Mouse (Mus musculus): ENCODE data around the gene Mettl6.

Mettl6 gene

DNA sequence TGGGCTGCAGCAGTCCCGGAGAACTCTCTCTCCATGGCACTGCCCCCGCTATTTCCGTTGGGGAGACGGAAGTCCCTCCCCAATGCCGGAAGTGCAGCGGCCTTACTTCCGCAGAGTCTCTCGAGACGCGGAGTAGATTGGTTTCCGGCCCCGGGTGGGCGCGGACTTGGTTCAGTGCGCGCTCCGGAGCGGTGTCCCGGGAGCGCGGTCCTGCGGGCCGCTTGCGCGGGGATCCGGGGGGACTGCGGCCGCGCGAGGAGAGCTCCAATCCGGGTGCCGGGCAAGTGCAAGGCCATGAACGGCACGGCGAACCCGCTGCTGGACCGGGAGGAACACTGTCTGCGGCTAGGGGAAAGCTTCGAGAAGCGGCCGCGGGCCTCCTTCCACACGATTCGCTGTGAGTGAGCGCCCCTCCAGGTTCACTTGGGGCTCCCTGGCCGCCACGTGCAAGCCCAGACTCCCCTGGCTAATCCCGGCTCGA lies at the start of gene Mettl6:
Gene Mettl6, minus strand, starts transcription at position 66 of the 481 bp plus-strand sequence.
- peak; percentile 92 for DNase-seq (ENCODE audit: low read depth)

- DNase-seq (ENCODE audit: low read depth), result no peak
These were observed 49.1 kb upstream of the Mettl6 start for GRCm38 (mm10) chr14:31543885-31544442.

GRCm38 (mm10) chr14:31537298-31537697 lies 42.5 kb upstream of the Mettl6 start:
- DNase-seq (ENCODE audit: low read depth), result no peak

GRCm38 (mm10) chr14:31532656-31533055 lies 37.8 kb upstream of the Mettl6 start:
- DNase-seq (ENCODE audit: low read depth), result no peak

- no peak for DNase-seq (ENCODE audit: low read depth)
These were observed 36.8 kb upstream of the Mettl6 start for GRCm38 (mm10) chr14:31531506-31532148.

- DNase-seq (ENCODE audit: low read depth), result no peak
These were observed 36.0 kb upstream of the Mettl6 start for GRCm38 (mm10) chr14:31530847-31531246.

DNA sequence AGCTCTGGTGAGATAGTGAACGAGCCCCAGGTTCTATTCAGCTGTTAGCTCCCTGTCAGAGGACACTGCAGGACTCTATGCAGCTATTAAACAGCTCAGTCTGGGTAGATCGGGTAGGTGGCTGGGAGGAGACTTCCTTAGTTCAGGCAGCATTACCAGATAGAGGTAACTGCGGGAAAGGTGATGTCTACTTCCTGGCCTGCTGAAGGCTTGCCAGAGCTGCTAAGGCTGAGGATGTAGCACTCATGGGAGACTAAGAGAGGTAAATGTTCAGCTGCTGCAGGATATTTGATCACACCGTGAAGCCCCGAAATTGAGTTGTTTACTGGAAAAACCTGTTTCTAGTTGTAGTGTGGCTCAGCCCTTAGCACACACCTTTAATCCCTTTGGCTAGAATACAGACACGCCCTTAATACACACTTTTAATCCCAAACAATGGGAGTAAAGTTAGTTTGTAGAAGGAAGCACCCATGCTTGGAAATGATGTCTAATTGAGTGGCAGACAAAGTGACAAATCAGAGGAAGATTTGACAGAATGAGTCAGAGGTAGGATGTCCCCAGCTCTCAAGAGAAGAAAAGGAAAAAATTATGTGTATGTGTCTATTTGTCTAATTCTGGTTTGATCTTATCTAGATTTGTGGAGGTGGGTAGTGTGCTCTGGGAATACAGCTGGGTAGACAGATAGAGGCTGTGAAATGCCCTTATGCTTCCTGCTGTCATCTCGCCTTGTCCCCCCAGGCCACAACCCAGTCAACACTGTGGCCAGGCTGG lies 30.4 kb upstream of the Mettl6 start:
- DNase-seq (ENCODE audit: low read depth), result peak; percentile 30

DNA sequence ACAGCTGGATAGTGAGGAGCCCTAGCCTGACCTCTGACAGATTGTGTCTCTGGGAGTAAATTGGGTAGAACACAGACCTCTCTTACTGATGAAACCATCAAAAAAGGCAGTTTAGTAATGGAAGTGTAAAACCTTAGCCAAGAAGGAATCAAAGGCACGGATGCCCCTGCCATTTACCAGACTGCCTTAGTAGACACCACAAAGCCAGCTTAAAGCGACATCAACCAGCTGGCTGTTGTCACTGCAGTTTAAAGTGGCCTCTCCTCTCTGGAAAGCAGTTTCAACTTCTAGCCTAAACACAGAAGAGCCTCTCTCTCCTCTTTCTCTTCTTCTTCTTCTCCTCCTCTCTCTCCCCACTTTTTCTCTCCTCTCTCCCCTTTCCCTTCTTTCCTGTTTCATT lies 26.5 kb upstream of the Mettl6 start:
- no peak for DNase-seq (ENCODE audit: low read depth)

DNA sequence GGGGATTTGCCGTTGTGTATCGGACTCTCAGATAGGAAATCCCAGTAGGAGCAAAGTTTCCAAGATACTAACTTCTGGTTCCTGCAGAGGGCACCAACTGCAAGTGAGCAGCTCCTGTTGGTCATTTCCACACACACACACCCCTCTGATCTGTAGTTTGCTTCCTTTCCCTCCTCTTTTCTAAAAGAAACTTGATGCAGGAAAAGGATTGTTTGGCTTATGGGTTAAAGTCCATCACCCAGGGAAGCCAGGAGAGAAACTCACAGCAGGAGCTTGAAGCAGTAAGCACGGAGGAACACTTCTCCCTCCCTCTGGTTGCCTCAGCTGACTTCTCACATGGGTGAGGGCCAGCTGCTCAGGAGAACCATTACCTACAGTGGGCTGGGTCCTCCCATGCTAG lies 24.3 kb upstream of the Mettl6 start:
- DNase-seq (ENCODE audit: low read depth), result peak; percentile 68

DNA sequence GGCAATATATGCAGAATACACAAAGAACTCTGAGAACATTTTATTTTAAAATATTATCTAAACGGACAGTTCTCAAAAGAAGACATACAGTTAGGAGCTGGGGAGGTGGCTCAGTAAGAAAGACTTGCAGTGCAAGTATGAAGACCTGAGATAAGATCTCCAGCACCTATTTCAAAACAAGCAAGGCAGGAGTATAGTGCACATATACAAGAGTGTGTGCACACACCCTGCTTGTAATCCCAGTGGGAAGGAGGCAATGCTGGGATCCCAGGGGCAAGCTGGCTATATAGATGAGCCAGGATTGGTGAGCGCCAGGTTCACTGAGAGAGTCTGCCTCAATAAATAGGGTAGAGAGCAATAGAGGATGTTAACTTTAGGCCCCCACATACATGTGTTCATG lies 21.1 kb upstream of the Mettl6 start:
- no peak for DNase-seq (ENCODE audit: low read depth)

- no peak for DNase-seq (ENCODE audit: low read depth)
These were observed 15.5 kb upstream of the Mettl6 start for GRCm38 (mm10) chr14:31510322-31510721.

GRCm38 (mm10) chr14:31509911-31510310 lies 15.1 kb upstream of the Mettl6 start:
- DNase-seq (ENCODE audit: low read depth), result peak; percentile 64

- DNase-seq (ENCODE audit: low read depth), result no peak
These were observed 11.6 kb upstream of the Mettl6 start for GRCm38 (mm10) chr14:31506456-31506855.

DNA sequence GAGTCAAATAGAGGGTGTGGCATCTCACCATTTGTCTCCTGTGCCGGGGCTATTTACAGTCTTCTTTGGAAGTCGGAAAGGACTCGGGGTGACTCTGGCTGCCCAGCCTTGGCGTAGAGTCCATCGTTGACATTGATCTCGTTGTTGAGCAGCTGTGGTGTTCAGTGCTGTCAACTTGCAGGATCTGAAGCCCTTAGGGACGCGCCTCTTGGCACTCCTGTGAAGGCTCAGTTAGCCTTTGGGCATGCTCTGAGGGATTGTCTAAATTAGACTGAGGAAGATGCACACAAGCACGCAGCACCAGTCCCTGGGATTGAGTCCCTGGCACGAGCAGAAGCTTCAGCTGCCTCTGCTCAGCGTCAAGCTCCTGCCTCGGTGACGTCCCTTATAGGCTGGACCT lies 8.6 kb upstream of the Mettl6 start:
- no peak for DNase-seq (ENCODE audit: low read depth)

DNA sequence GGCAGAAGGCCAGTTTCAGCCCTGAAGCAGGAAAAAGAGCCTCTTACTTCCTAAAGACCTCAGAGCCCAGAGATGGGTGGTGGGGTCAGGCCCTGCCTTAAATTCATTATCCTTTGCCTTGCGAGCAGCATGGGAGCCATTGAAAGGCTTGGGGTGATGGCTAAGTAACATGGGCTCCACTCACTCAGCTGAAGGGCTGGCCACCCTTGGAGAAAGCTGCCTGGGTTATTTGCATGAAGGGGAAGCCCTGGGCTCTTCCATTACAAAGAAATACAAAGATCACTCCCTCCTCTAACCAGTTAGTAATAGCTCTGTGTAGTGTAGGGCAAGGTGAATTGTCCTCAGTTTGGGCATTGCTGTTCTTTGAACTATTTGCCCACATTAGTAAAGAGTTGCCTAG lies 4.7 kb upstream of the Mettl6 start:
- no peak for DNase-seq (ENCODE audit: low read depth)

DNA sequence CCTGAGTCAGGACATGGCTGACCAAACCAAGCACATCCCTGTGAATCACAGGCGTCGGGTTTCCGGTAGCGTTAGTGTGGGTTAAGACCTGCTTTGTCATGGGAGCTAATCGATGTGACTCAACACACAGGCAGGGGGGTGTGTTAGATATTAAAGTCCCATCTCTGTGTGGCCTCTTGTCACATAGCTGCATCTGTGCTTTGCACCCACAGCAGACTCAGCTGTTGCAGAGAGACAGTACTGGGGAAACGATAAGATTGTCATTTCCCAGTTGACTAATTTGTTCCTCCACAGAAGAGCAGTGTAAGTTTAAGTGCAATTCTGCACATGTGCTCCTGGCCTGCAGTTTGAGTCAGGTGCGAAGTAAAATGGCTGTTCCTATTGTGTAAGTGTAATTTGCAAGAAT lies 1.4 kb upstream of the Mettl6 start:
- DNase-seq (ENCODE audit: low read depth), result peak; percentile 53

GRCm38 (mm10) chr14:31495538-31495937 lies 698 bp upstream of the Mettl6 start:
- peak; percentile 13 for DNase-seq (ENCODE audit: low read depth)

DNA sequence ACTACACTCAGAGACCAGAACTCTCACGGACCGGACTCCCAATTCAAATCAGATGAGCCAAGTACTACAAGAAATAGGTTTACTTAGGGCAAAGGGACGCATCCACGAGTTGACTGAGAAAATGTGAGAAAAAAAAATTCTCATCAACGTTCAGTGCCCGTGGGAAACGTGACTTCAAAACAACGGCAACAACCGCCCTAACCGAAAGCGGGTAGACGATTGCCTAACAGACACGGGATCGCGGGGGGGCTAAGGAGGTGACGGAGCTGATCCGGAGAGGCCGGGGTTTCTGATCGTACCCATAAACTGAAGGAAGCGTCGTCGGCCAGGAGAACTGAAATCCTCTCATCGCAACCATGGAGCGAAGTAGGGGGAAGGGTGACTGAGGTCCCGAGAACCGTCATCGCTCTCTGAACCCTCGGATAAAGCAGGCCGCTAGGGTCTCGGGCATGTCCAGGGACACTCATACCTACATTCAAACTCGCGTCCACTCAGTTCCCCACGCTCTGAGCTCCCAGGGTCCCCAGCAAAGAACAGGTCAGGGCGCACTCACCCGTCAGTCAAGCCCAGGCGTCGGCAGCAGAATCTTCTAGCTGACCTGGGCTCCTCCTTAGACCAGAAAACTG lies 378 bp downstream of the Mettl6 start, which contains the start of gene Eaf1:
Gene Eaf1, plus strand, starts transcription at position 51 of the 626 bp plus-strand sequence.
- peak; percentile 64 for DNase-seq (ENCODE audit: low read depth)

DNA sequence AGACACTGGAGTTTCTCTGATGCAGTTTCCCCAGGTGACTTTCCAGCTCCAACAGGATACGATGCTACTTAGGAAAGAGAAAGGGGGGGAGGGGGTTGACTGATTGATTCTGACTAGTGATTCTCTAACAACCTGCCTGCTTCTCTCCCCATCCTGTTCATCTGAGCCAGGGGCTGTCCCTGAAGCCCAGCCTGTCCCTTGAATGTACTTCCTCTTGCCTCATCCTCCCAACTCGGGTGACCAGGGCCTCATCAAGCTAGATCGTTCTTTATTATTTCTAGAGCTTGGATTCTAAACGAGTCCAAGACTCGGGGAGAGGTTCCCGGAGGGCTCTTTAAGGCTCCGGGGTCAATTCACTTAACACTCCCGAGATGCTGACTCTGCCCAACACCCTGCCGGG lies 939 bp downstream of the Mettl6 start:
- no peak for DNase-seq (ENCODE audit: low read depth)

DNA sequence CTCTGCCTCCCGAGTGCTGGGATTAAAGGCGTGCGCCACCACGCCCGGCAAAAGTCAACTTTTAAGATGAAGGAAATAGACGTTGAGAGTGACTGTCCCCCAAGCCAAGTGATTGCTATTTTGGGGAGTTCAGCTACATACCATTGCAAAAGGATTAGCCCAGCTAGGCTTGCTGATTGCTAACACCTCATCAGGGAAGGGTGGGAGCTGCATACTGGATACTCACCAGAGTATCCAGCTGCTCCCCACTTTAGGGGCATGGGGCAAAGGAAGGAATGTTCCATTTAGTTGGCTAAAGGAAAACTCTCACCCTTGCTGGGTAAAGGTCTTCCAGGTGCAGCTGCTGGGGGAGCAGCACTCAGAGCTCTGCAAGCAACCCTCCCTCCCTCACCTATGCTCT lies 6.8 kb downstream of the Mettl6 start:
- DNase-seq (ENCODE audit: low read depth), result no peak

DNA sequence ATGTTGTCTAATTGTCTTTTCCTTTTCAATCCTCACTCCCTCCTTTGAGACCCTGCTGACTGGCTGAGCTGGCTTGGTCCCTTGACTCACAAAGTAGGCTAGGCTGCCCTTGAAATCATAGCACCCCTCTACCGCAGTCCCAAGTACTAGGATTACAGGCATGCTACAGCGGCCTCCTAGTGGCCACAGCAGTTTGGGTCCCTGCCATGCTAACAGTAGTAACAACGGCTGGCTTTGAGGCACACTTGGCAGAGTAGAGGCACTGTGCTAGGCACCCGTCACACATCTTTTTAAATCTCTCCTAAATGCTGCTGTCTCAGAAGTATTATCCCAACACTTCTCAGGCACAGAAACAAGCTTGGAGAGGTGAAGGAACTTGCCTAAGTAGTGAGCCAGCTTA lies 8.4 kb downstream of the Mettl6 start:
- no peak for DNase-seq (ENCODE audit: low read depth)

- no peak for DNase-seq (ENCODE audit: low read depth)
These were observed 12.4 kb downstream of the Mettl6 start for GRCm38 (mm10) chr14:31482417-31482816.

DNA sequence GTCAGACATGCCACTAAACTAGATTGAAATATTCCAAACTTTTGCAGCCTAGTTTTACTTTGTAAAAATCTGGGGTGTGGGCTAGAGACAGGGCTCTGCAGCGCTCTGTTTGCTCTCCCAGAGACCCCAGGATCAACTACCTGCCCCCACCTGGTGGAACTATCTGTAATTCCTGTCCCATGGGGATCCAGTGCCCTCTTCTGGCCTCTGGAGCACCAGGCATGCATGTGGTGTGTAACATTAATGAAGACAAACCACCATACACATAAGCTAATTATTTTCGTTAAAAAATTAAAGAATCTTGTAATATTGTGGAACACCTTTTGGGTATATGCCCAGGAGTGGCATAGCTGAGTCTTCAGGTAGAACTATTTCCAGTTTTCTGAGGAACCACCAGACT lies 21.5 kb downstream of the Mettl6 start:
- DNase-seq (ENCODE audit: low read depth), result no peak
